Comparison of ENCODE assay signal across 8 mouse cellular contexts in genomic region chr8:47287641-47288130, GRCm38 (mm10).
DNase-seq lines count a peak whose midpoint lies in the region; ATAC-seq and TF ChIP-seq lines count a peak whose summit lies in the region.

No protein-coding gene starts in this region.

- peaks cover 10% of the 10 kb centered on the region; the same call in 1 of the 2 replicates for H3K27me3 ChIP-seq in ES-Bruce4 (ENCODE audit: control insufficient read depth, insufficient read depth, low read length, poor library complexity, severe bottlenecking)
- H3K27me3 ChIP-seq in heart, embryonic 12.5 days (replicated peaks) = 0 out of 2 replicates have a peak, but pooled peaks cover 7% of the 10 kb centered on the region
- H3K27me3 ChIP-seq in stomach, embryonic 15.5 days (replicated peaks) = no peaks in the 10 kb centered on the region

- no peaks in the 10 kb centered on the region for H3K9me3 ChIP-seq in ES-Bruce4 (replicated peaks; ENCODE audit: control insufficient read depth, insufficient read depth, low read length, poor library complexity, severe bottlenecking)
- H3K9me3 ChIP-seq in heart, embryonic 12.5 days (replicated peaks) = no peaks in the 10 kb centered on the region; the same call in 1 of the 2 replicates
- no peaks in the 10 kb centered on the region for H3K9me3 ChIP-seq in stomach, embryonic 15.5 days

- no peaks in the 10 kb centered on the region for H3K36me3 ChIP-seq in ES-Bruce4 (ENCODE audit: control insufficient read depth, insufficient read depth, low read length, poor library complexity, severe bottlenecking)
- no peaks in the 10 kb centered on the region for H3K36me3 ChIP-seq in heart, embryonic 12.5 days
- no peaks in the 10 kb centered on the region for H3K36me3 ChIP-seq in stomach, embryonic 15.5 days

- TF ChIP-seq EP300 in ES-Bruce4 (IDR thresholded peaks at IDR 0.05; ENCODE audit: insufficient read depth, low read depth, low read length) = no peak

- no peak for TF ChIP-seq CTCF in ES-Bruce4 (IDR thresholded peaks at IDR 0.05; ENCODE audit: low read depth, low read length)

- H3K27ac ChIP-seq in ES-Bruce4 (ENCODE audit: insufficient read depth, low read length) = no peak overlapping the region
- H3K27ac ChIP-seq in heart, embryonic 12.5 days (ENCODE audit: poor library complexity, severe bottlenecking) = peak overlapping the region; percentile 80
- H3K27ac ChIP-seq in stomach, embryonic 15.5 days = peak overlapping the region; percentile 79

- H3K4me1 ChIP-seq in ES-Bruce4 (ENCODE audit: control insufficient read depth, insufficient read depth, low read length) = no peaks in the 10 kb centered on the region
- H3K4me1 ChIP-seq in heart, embryonic 12.5 days (replicated peaks) = peaks cover 15% of the 10 kb centered on the region; the same call in 1 of the 2 replicates
- 0 out of 2 replicates have a peak, but pooled peaks cover 10% of the 10 kb centered on the region for H3K4me1 ChIP-seq in stomach, embryonic 15.5 days

- TF ChIP-seq POLR2A in ES-Bruce4 (IDR thresholded peaks at IDR 0.05; ENCODE audit: insufficient read depth, low read length) = no peak

- peak overlapping the region; percentile 78 for H3K4me3 ChIP-seq in ES-Bruce4 (ENCODE audit: low read depth, low read length)
- peak overlapping the region; percentile 64 for H3K4me3 ChIP-seq in heart, embryonic 12.5 days
- H3K4me3 ChIP-seq in stomach, embryonic 15.5 days (replicated peaks) = peak overlapping the region; percentile 73

- H3K9ac ChIP-seq in ES-Bruce4 (ENCODE audit: low read depth, poor library complexity, severe bottlenecking) = peak overlapping the region; percentile 76
- H3K9ac ChIP-seq in heart, embryonic 12.5 days = peak overlapping the region; percentile 92
- H3K9ac ChIP-seq in stomach, embryonic 15.5 days = peak overlapping the region; percentile 83

- peak; percentile 35 for ATAC-seq in heart, embryonic 12.5 days (ENCODE audit: insufficient number of reproducible peaks, low FRiP score)
- ATAC-seq in megakaryocyte progenitor cell, adult 5-6 weeks (replicated peaks; ENCODE audit: poor library complexity) = 0 out of 2 replicates have a peak, but pooled peaks have one; percentile 20
- peak; percentile 37; the same call in 1 of the 2 replicates for ATAC-seq in stomach, embryonic 15.5 days (ENCODE audit: insufficient read depth, low FRiP score, low read depth)
- no peak for ATAC-seq in activated CD4-positive, CD25-positive, alpha-beta regulatory T cell, adult 4 months

- peak; percentile 66 for DNase-seq in ZHBTc4 (ENCODE audit: low read depth, low spot score)
- DNase-seq in embryo, embryonic 11 days = peak; percentile 69
- peak; percentile 50 to 64 for DNase-seq in layer of hippocampus, postnatal 14 days (ENCODE audit: low spot score in 2 of 2)

- H3K4me2 ChIP-seq in heart, embryonic 12.5 days = peak overlapping the region; percentile 84
- peak overlapping the region; percentile 98 for H3K4me2 ChIP-seq in stomach, embryonic 15.5 days

- WGBS in heart, embryonic 12.5 days = under 1% methylated on average over 33 of the region's 33 CpGs
- WGBS in stomach, embryonic 15.5 days = under 1% methylated on average over 33 of the region's 33 CpGs
